Mouse (Mus musculus) liver, embryonic 12.5 days (tissue): ENCODE data around the gene Cnst. TPM values are rescaled to one million over a fixed set of nuclear protein-coding genes. Genes with fewer than 3 reads are reported as not detected.

ENCODE experiments used
- ATAC-seq: fragments of 200-750 bp; cut with Nextera tagmentation; 2 replicates; pipeline ENCODE4 v1.8.0; 2017; ENCODE audit warnings: moderate number of reproducible peaks, mild to moderate bottlenecking, moderate library complexity
- H3K27ac ChIP-seq: fragments of 300-500 bp; sonication (generic); 2 replicates; pipeline ENCODE4 v1.5.1; 2016; ENCODE audit warnings: mild to moderate bottlenecking
- H3K27me3 ChIP-seq: fragments of 300-500 bp; sonication (generic); replicated peaks from 2 replicates; pipeline ENCODE4 v1.6.1; 2016; ENCODE audit warnings: mild to moderate bottlenecking, moderate library complexity
- H3K36me3 ChIP-seq: fragments of 300-500 bp; sonication (generic); 2 replicates; pipeline ENCODE4 v1.6.1; 2016; ENCODE audit warnings: mild to moderate bottlenecking, moderate library complexity
- H3K4me1 ChIP-seq: fragments of 300-500 bp; sonication (generic); 2 replicates; pipeline ENCODE4 v1.6.1; 2016
- H3K4me2 ChIP-seq: fragments of 300-500 bp; sonication (generic); 2 replicates; pipeline ENCODE4 v1.6.1; 2016; ENCODE audit warnings: mild to moderate bottlenecking, moderate library complexity
- H3K4me3 ChIP-seq: fragments of 300-500 bp; sonication (generic); 2 replicates; pipeline ENCODE4 v1.5.1; 2016; ENCODE audit warnings: mild to moderate bottlenecking, moderate library complexity
- H3K9ac ChIP-seq: fragments of 300-500 bp; sonication (generic); 2 replicates; pipeline ENCODE4 v1.6.1; 2016; ENCODE audit warnings: mild to moderate bottlenecking, moderate library complexity
- H3K9me3 ChIP-seq: fragments of 300-500 bp; sonication (generic); replicated peaks from 2 replicates; pipeline ENCODE4 v1.6.1; 2016; ENCODE audit warnings: mild to moderate bottlenecking, moderate library complexity
- WGBS: fragments of 180-500 bp; shearing (Covaris S2); methylation state at CpG from one replicate; pipeline ENCODE4 v1.1.7; 2016; ENCODE audit not compliant: insufficient replicate concordance; 5-methylcytosine and 5-hydroxymethylcytosine counted together
- polyA plus RNA-seq: library from polyadenylated mRNA; unstranded; fragments of >200 nt; fragmentation: Nextera tagmentation; extraction: Ambion mirVana; gene quantifications from 2 replicates; pipeline ENCODE4 v1.2.1, GENCODE M21; 2016

Gene Cnst
- polyA plus RNA-seq, 1 experiment from 2014 or later: 18.7 TPM

GRCm38 (mm10) chr1:179559446-179560194 is 13.4 kb downstream of the Cnst start:
- 72% methylated on average over 11 of the region's 11 CpGs for WGBS
- Histone ChIP-seq H3K4me2 (no peak overlapping the region), H3K4me3 (no peak overlapping the region), H3K9ac (no peak overlapping the region), H3K27me3 (no peaks in the 10 kb centered on the region), H3K9me3 (no peaks in the 10 kb centered on the region), H3K27ac (no peak overlapping the region), H3K36me3 (no peaks in the 10 kb centered on the region; the same call in 1 of the 2 replicates), H3K4me1 (peaks cover 23% of the 10 kb centered on the region; the same call in 1 of the 2 replicates)
- no peak for ATAC-seq

GRCm38 (mm10) chr1:179560845-179561430 is 14.8 kb downstream of the Cnst start:
- H3K27ac ChIP-seq: no peak overlapping the region
- 86% methylated on average over 6 of the region's 6 CpGs for WGBS

GRCm38 (mm10) chr1:179563211-179563610 is 17.0 kb downstream of the Cnst start:
- H3K27me3 ChIP-seq: no peaks in the 10 kb centered on the region
- no peaks in the 10 kb centered on the region; the same call in 1 of the 2 replicates for H3K36me3 ChIP-seq
- H3K4me1 ChIP-seq: peaks cover 38% of the 10 kb centered on the region
- H3K9me3 ChIP-seq: no peaks in the 10 kb centered on the region
- H3K9ac ChIP-seq: no peak overlapping the region
- no peak overlapping the region for H3K4me2 ChIP-seq
- H3K27ac ChIP-seq: no peak overlapping the region
- 78% methylated on average over 4 of the region's 4 CpGs for WGBS
- H3K4me3 ChIP-seq: no peak overlapping the region
- ATAC-seq: no peak; the same call in 1 of the 2 replicates

More at GRCm38 (mm10) chr1:179560845-179561430, 14.8 kb downstream of the Cnst start:
- H3K4me3 ChIP-seq: no peak overlapping the region
- H3K36me3 ChIP-seq: no peaks in the 10 kb centered on the region; the same call in 1 of the 2 replicates
- ATAC-seq: no peak
- H3K9ac ChIP-seq: no peak overlapping the region
- no peaks in the 10 kb centered on the region for H3K27me3 ChIP-seq
- peaks cover 24% of the 10 kb centered on the region; the same call in 1 of the 2 replicates for H3K4me1 ChIP-seq
- no peak overlapping the region for H3K4me2 ChIP-seq
- no peaks in the 10 kb centered on the region for H3K9me3 ChIP-seq

- no peak for ATAC-seq
- Histone ChIP-seq H3K9me3 (no peaks in the 10 kb centered on the region), H3K9ac (no peak overlapping the region), H3K4me3 (no peak overlapping the region), H3K4me2 (no peak overlapping the region), H3K27ac (no peak overlapping the region), H3K36me3 (no peaks in the 10 kb centered on the region; the same call in 1 of the 2 replicates), H3K27me3 (no peaks in the 10 kb centered on the region), H3K4me1 (peaks cover 45% of the 10 kb centered on the region)
- WGBS: 84% methylated on average over 5 of the region's 5 CpGs
Measured at GRCm38 (mm10) chr1:179563926-179564325, 17.8 kb downstream of the Cnst start.

- 73% methylated on average over 7 of the region's 7 CpGs for WGBS
- H3K36me3 ChIP-seq: no peaks in the 10 kb centered on the region
Measured at GRCm38 (mm10) chr1:179567558-179567957, 21.4 kb downstream of the Cnst start.

GRCm38 (mm10) chr1:179568690-179569398 is 22.7 kb downstream of the Cnst start:
- ATAC-seq: peak; percentile 68
- Histone ChIP-seq H3K36me3 (no peaks in the 10 kb centered on the region), H3K4me1 (peaks cover 56% of the 10 kb centered on the region)

More at GRCm38 (mm10) chr1:179567558-179567957, 21.4 kb downstream of the Cnst start:
- Histone ChIP-seq H3K4me1 (peaks cover 52% of the 10 kb centered on the region), H3K27ac (no peak overlapping the region), H3K9ac (no peak overlapping the region), H3K4me3 (no peak overlapping the region), H3K4me2 (no peak overlapping the region), H3K27me3 (no peaks in the 10 kb centered on the region), H3K9me3 (no peaks in the 10 kb centered on the region)
- no peak for ATAC-seq

GRCm38 (mm10) chr1:179570482-179570881 is 24.3 kb downstream of the Cnst start:
- Histone ChIP-seq H3K27me3 (no peaks in the 10 kb centered on the region), H3K9ac (no peak overlapping the region), H3K4me1 (peaks cover 64% of the 10 kb centered on the region), H3K9me3 (no peaks in the 10 kb centered on the region), H3K27ac (no peak overlapping the region), H3K4me3 (no peak overlapping the region), H3K4me2 (no peak overlapping the region), H3K36me3 (no peaks in the 10 kb centered on the region)
- no peak; the same call in 1 of the 2 replicates for ATAC-seq
- WGBS: 83% methylated on average over 1 of the region's 1 CpGs

More at GRCm38 (mm10) chr1:179568690-179569398, 22.7 kb downstream of the Cnst start:
- H3K4me2 ChIP-seq: no peak overlapping the region; the same call in 1 of the 2 replicates
- no peaks in the 10 kb centered on the region for H3K9me3 ChIP-seq
- 43% methylated on average over 4 of the region's 4 CpGs for WGBS
- no peak overlapping the region for H3K9ac ChIP-seq
- H3K4me3 ChIP-seq: no peak overlapping the region
- no peak overlapping the region; the same call in 1 of the 2 replicates for H3K27ac ChIP-seq
- H3K27me3 ChIP-seq: no peaks in the 10 kb centered on the region

- H3K9ac ChIP-seq: no peak overlapping the region
- ATAC-seq: no peak
- H3K27ac ChIP-seq: no peak overlapping the region
- H3K27me3 ChIP-seq: no peaks in the 10 kb centered on the region
- WGBS: 78% methylated on average over 4 of the region's 4 CpGs
- no peaks in the 10 kb centered on the region for H3K9me3 ChIP-seq
- H3K4me3 ChIP-seq: no peak overlapping the region
- H3K4me2 ChIP-seq: no peak overlapping the region
- H3K36me3 ChIP-seq: no peaks in the 10 kb centered on the region
- peaks cover 57% of the 10 kb centered on the region for H3K4me1 ChIP-seq
Measured at GRCm38 (mm10) chr1:179571686-179572085, 25.5 kb downstream of the Cnst start.

- Histone ChIP-seq H3K27ac (no peak overlapping the region), H3K9me3 (no peaks in the 10 kb centered on the region), H3K9ac (no peak overlapping the region), H3K27me3 (no peaks in the 10 kb centered on the region), H3K4me1 (peaks cover 55% of the 10 kb centered on the region), H3K4me2 (no peak overlapping the region), H3K4me3 (no peak overlapping the region), H3K36me3 (no peaks in the 10 kb centered on the region)
- WGBS: 63% methylated on average over 6 of the region's 6 CpGs
- ATAC-seq: no peak
Measured at GRCm38 (mm10) chr1:179573650-179574206, 27.6 kb downstream of the Cnst start.

- peak overlapping the region; percentile 23 for H3K4me2 ChIP-seq
- peak overlapping the region; percentile 60 for H3K27ac ChIP-seq
- H3K36me3 ChIP-seq: peaks cover 25% of the 10 kb centered on the region
- H3K27me3 ChIP-seq: no peaks in the 10 kb centered on the region
- H3K4me3 ChIP-seq: no peak overlapping the region
- WGBS: 24% methylated on average over 6 of the region's 6 CpGs
- ATAC-seq: peak; percentile 41; the same call in 1 of the 2 replicates
- H3K9ac ChIP-seq: no peak overlapping the region
- peaks cover 79% of the 10 kb centered on the region for H3K4me1 ChIP-seq
- H3K9me3 ChIP-seq: no peaks in the 10 kb centered on the region
Measured at GRCm38 (mm10) chr1:179578625-179579024, 32.5 kb downstream of the Cnst start.

- no peaks in the 10 kb centered on the region for H3K27me3 ChIP-seq
- 33% methylated on average over 8 of the region's 8 CpGs for WGBS
- peak overlapping the region; percentile 46 for H3K27ac ChIP-seq
- peaks cover 81% of the 10 kb centered on the region for H3K4me1 ChIP-seq
- no peak overlapping the region for H3K9ac ChIP-seq
- H3K4me3 ChIP-seq: no peak overlapping the region
- no peaks in the 10 kb centered on the region for H3K9me3 ChIP-seq
- H3K36me3 ChIP-seq: peaks cover 25% of the 10 kb centered on the region
- H3K4me2 ChIP-seq: no peak overlapping the region
- ATAC-seq: no peak; the same call in 1 of the 2 replicates
Measured at GRCm38 (mm10) chr1:179580200-179580599, 34.0 kb downstream of the Cnst start.
